Mouse (Mus musculus): ENCODE measurements at regions not wholly inside any gene's neighbourhood (a gene's known extent, or its start where the extent isn't known, plus 50 kb on each side); places are given as distances from the start of the nearest gene placed in this dataset.

GRCm38 (mm10) chr7:137888731-137889130 lies 451.3 kb downstream of the Glrx3 start:
- no peak for ATAC-seq

- no peak for ATAC-seq
These were observed 469.1 kb downstream of the Glrx3 start for GRCm38 (mm10) chr7:137906424-137907060.

- ATAC-seq: no peak
These were observed 472.0 kb downstream of the Glrx3 start for GRCm38 (mm10) chr7:137909456-137909855.

GRCm38 (mm10) chr7:137913551-137914105 lies 476.2 kb downstream of the Glrx3 start:
- ATAC-seq: no peak

- ATAC-seq: no peak
These were observed 477.1 kb downstream of the Glrx3 start for GRCm38 (mm10) chr7:137914506-137914905.

- no peak for ATAC-seq
These were observed 478.9 kb downstream of the Glrx3 start for GRCm38 (mm10) chr7:137916351-137916750.

- no peak for ATAC-seq
These were observed 472.9 kb downstream of the Tcerg1l start for GRCm38 (mm10) chr7:137924464-137925167.

- ATAC-seq: no peak
These were observed 471.9 kb downstream of the Tcerg1l start for GRCm38 (mm10) chr7:137925656-137926055.

- ATAC-seq: no peak
These were observed 470.2 kb downstream of the Tcerg1l start for GRCm38 (mm10) chr7:137927371-137927770.

- no peak for ATAC-seq
These were observed 467.3 kb downstream of the Tcerg1l start for GRCm38 (mm10) chr7:137930200-137930599.

- ATAC-seq: no peak
These were observed 461.6 kb downstream of the Tcerg1l start for GRCm38 (mm10) chr7:137935896-137936295.

GRCm38 (mm10) chr7:137939116-137939515 lies 458.4 kb downstream of the Tcerg1l start:
- no peak for ATAC-seq

- ATAC-seq: no peak
These were observed 457.4 kb downstream of the Tcerg1l start for GRCm38 (mm10) chr7:137940084-137940483.

GRCm38 (mm10) chr7:137944991-137945390 lies 452.5 kb downstream of the Tcerg1l start:
- ATAC-seq: no peak

- no peak for ATAC-seq
These were observed 450.1 kb downstream of the Tcerg1l start for GRCm38 (mm10) chr7:137947424-137947823.

- no peak for ATAC-seq
These were observed 440.2 kb downstream of the Tcerg1l start for GRCm38 (mm10) chr7:137957354-137957753.

GRCm38 (mm10) chr7:137957848-137958247 lies 439.7 kb downstream of the Tcerg1l start:
- no peak for ATAC-seq

- ATAC-seq: no peak
These were observed 433.9 kb downstream of the Tcerg1l start for GRCm38 (mm10) chr7:137963470-137964095.

GRCm38 (mm10) chr7:137974705-137975104 lies 422.8 kb downstream of the Tcerg1l start:
- no peak for ATAC-seq

- ATAC-seq: no peak
These were observed 420.0 kb downstream of the Tcerg1l start for GRCm38 (mm10) chr7:137977527-137977926.

GRCm38 (mm10) chr7:137979361-137979760 lies 418.2 kb downstream of the Tcerg1l start:
- ATAC-seq: no peak

GRCm38 (mm10) chr7:138005806-138006205 lies 391.7 kb downstream of the Tcerg1l start:
- no peak for ATAC-seq

- no peak for ATAC-seq
These were observed 390.6 kb downstream of the Tcerg1l start for GRCm38 (mm10) chr7:138006971-138007370.

GRCm38 (mm10) chr7:138008601-138009000 lies 388.9 kb downstream of the Tcerg1l start:
- no peak for ATAC-seq
